13 mouse cellular contexts compared by ENCODE assay signal in genomic region chr9:14215171-14215782, GRCm38 (mm10). TPM values are rescaled to one million over a fixed set of nuclear protein-coding genes. Genes with fewer than 3 reads are reported as not detected.
DNase-seq lines count a peak whose midpoint lies in the region; ATAC-seq and TF ChIP-seq lines count a peak whose summit lies in the region.
"Had no signal": no experiment of that assay in that cellular context is flagged by ENCODE, and none has a peak within 500 bp of the region (broad histone marks: within the 10 kb centered on the region; RNA-seq: fewer than 3 reads in every experiment).

No protein-coding gene starts in this region.

- H3K4me3 ChIP-seq in embryonic facial prominence, embryonic 14.5 days (ENCODE audit: low read depth, low read length) = no peak overlapping the region
- H3K4me3 ChIP-seq in embryonic facial prominence, embryonic 10.5 days = no peak overlapping the region
- H3K4me3 ChIP-seq in liver, embryonic 14.5 days (ENCODE audit: insufficient read depth in 1 of 2, low read depth in 2 of 2, low read length in 2 of 2) = no peak overlapping the region
- H3K4me3 ChIP-seq: megakaryocyte, embryonic 14.5 days had no signal

- H3K4me2 ChIP-seq in embryonic facial prominence, embryonic 14.5 days (ENCODE audit: low read depth, low read length) = no peak overlapping the region
- no peak overlapping the region for H3K4me2 ChIP-seq in liver, embryonic 14.5 days (ENCODE audit: low read depth)

- no peaks in the 10 kb centered on the region for H3K27me3 ChIP-seq in embryonic facial prominence, embryonic 14.5 days (replicated peaks; ENCODE audit: control insufficient read depth, insufficient read depth, low read length)
- no peaks in the 10 kb centered on the region for H3K27me3 ChIP-seq in embryonic facial prominence, embryonic 10.5 days (replicated peaks; ENCODE audit: low read depth, poor library complexity, severe bottlenecking)
- H3K27me3 ChIP-seq in liver, embryonic 14.5 days (ENCODE audit: control insufficient read depth, insufficient read depth, low read length) = no peaks in the 10 kb centered on the region

- intact Hi-C loops in gastrocnemius, postnatal 36 days (cut with DNase I) = no loop called here

- H3K9ac ChIP-seq in embryonic facial prominence, embryonic 14.5 days (ENCODE audit: low read depth, low read length) = no peak overlapping the region
- H3K9ac ChIP-seq in liver, embryonic 14.5 days (replicated peaks) = no peak overlapping the region

- H3K36me3 ChIP-seq in embryonic facial prominence, embryonic 14.5 days (ENCODE audit: control insufficient read depth, insufficient read depth, low read length) = no peaks in the 10 kb centered on the region
- no peaks in the 10 kb centered on the region for H3K36me3 ChIP-seq in embryonic facial prominence, embryonic 10.5 days (replicated peaks)
- no peaks in the 10 kb centered on the region for H3K36me3 ChIP-seq in liver, embryonic 14.5 days (replicated peaks; ENCODE audit: control insufficient read depth, insufficient read depth, low read depth)

- 36% methylated on average over 5 of the region's 5 CpGs for WGBS in embryonic facial prominence, embryonic 14.5 days
- WGBS in embryonic facial prominence, embryonic 10.5 days = 63% methylated on average over 5 of the region's 5 CpGs
- 39% methylated on average over 5 of the region's 5 CpGs for WGBS in liver, embryonic 14.5 days (ENCODE audit: insufficient replicate concordance)

- H3K27ac ChIP-seq in embryonic facial prominence, embryonic 14.5 days (replicated peaks; ENCODE audit: low read depth, low read length) = no peak overlapping the region
- no peak overlapping the region for H3K27ac ChIP-seq in embryonic facial prominence, embryonic 10.5 days (replicated peaks)
- no peak overlapping the region for H3K27ac ChIP-seq in liver, embryonic 14.5 days

- no peak for TF ChIP-seq CTCF in liver, embryonic 14.5 days (IDR thresholded peaks at IDR 0.05; ENCODE audit: low read depth)

- TF ChIP-seq EP300 in liver, embryonic 14.5 days (IDR thresholded peaks at IDR 0.05; ENCODE audit: low read depth) = no peak

- H3K9me3 ChIP-seq in embryonic facial prominence, embryonic 14.5 days (ENCODE audit: control insufficient read depth, low read length) = no peaks in the 10 kb centered on the region
- no peaks in the 10 kb centered on the region for H3K9me3 ChIP-seq in embryonic facial prominence, embryonic 10.5 days
- no peaks in the 10 kb centered on the region for H3K9me3 ChIP-seq in liver, embryonic 14.5 days (ENCODE audit: control insufficient read depth, low read length)
- H3K9me3 ChIP-seq: megakaryocyte, embryonic 14.5 days had no signal

- H3K4me1 ChIP-seq in embryonic facial prominence, embryonic 14.5 days (ENCODE audit: control insufficient read depth, insufficient read depth, low read length) = no peaks in the 10 kb centered on the region
- H3K4me1 ChIP-seq in embryonic facial prominence, embryonic 10.5 days = peaks cover 13% of the 10 kb centered on the region; the same call in 1 of the 2 replicates
- peaks cover 0 to 12% of the 10 kb centered on the region in 2 experiments; a peak in 2 of 4 replicates for H3K4me1 ChIP-seq in liver, embryonic 14.5 days (replicated peaks; ENCODE audit: control insufficient read depth in 2 of 2, insufficient read depth in 2 of 2, low read length in 1 of 2)

- DNase-seq in embryonic facial prominence, embryonic 14.5 days (ENCODE audit: low spot score) = peak; percentile 53
- DNase-seq in embryonic facial prominence, embryonic 10.5 days (ENCODE audit: low spot score) = no peak
- peak; percentile 26 for DNase-seq in urinary bladder, postnatal 25 days (ENCODE audit: low spot score)
- DNase-seq in urinary bladder, adult 2 months (ENCODE audit: low spot score) = no peak
- peak; percentile 6 to 30 (median 18) for DNase-seq in liver, embryonic 14.5 days (ENCODE audit: low read depth in 3 of 3, low spot score in 3 of 3)
- no peak for DNase-seq in gastrocnemius, postnatal 36 days
- DNase-seq in embryo, embryonic 10.5 days (ENCODE audit: low spot score) = no peak
- DNase-seq in cerebellum, adult 8-10 months = no peak
- DNase-seq: embryo, embryonic 11 days; gastrocnemius, postnatal 10 days; retina, postnatal 1 day; thymus, postnatal 25 days had no signal

- ATAC-seq in embryonic facial prominence, embryonic 14.5 days (ENCODE audit: low read depth) = 0 out of 2 replicates have a peak, but pooled peaks have one; percentile 22
- ATAC-seq in liver, embryonic 14.5 days (ENCODE audit: insufficient read depth) = peak; percentile 53; the same call in 1 of the 2 replicates

RNA-seq across cellular contexts. Expression of gene Sesn3, which starts 59.6 kb away (rescaled TPM):
- 21.7 and 25.8 TPM in 2 replicates for polyA plus RNA-seq in embryonic facial prominence, embryonic 14.5 days (2014; fragmentation: Nextera tagmentation; extraction: Ambion mirVana)
- 20.8 and 21.6 TPM in 2 replicates for polyA plus RNA-seq in embryonic facial prominence, embryonic 10.5 days (2016; fragmentation: Nextera tagmentation; extraction: Ambion mirVana)
- polyA plus RNA-seq in urinary bladder, adult 2 months (2012; rRNA removed) = 11.9 and 18.5 TPM in 2 replicates
- 0.83 and 1.1 TPM in 2 replicates for polyA plus RNA-seq in liver, embryonic 14.5 days (2012; rRNA removed)
- polyA plus RNA-seq in liver, embryonic 14.5 days (2014; fragmentation: Nextera tagmentation; extraction: Ambion mirVana) = 1.4 and 1.8 TPM in 2 replicates
- 10 to 100 TPM; 20.6 to 24.4 TPM for total RNA-seq in gastrocnemius, postnatal 36 days (2021)

Comparison
In these comparisons a context has a peak if more than half of its experiments do, and no peak if none do; other contexts are left out.
1. DNase-seq: peak in embryonic facial prominence, embryonic 14.5 days (single experiment), urinary bladder, postnatal 25 days (single experiment) and liver, embryonic 14.5 days (3 of 3); none in embryonic facial prominence, embryonic 10.5 days (single experiment), urinary bladder, adult 2 months (single experiment), gastrocnemius, postnatal 36 days (0 of 2), embryo, embryonic 10.5 days (single experiment) and cerebellum, adult 8-10 months (single experiment).